Mouse (Mus musculus): ENCODE measurements at regions not wholly inside any gene's neighbourhood (a gene's known extent, or its start where the extent isn't known, plus 50 kb on each side); places are given as distances from the start of the nearest gene placed in this dataset.
A peak's percentile ranks its signal among the peaks of the same experiment; 100 is the strongest.

DNA sequence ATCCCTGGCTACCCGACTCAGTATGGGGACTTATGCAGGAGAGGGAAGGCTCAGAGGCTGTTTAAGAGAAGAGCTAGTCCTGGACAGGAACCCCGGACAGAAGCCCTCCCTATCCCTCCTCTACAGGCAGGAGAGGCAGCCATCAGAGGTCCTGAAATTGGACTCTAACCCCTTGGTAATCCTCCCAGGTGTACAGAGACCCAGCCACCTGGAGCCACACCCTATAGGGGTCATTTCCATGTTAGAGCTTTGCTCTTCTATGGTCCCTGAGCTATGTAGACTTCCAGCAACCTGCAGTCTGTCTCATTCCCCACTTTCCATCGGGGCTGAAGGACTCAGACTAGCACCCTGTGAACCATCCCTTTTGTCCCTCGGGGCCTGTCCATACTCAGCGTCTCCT is 84.2 kb upstream of the Rpl38 start:
- H3K27ac ChIP-seq (ENCODE audit: control insufficient read depth, insufficient read depth, low read depth, low read length, poor library complexity) = no peak overlapping the region
- H3K4me1 ChIP-seq (ENCODE audit: control insufficient read depth, insufficient read depth, low read length) = no peaks in the 10 kb centered on the region; the same call in 1 of the 2 replicates
- 84% methylated on average over 5 of the region's 5 CpGs for WGBS
- no peak overlapping the region for H3K4me3 ChIP-seq (replicated peaks; ENCODE audit: control insufficient read depth, low read depth, low read length)
- TF ChIP-seq CTCF (IDR thresholded peaks at IDR 0.05; ENCODE audit: control insufficient read depth, insufficient read depth, low read length) = no peak
- no peak for TF ChIP-seq POLR2A (IDR thresholded peaks at IDR 0.05; ENCODE audit: borderline replicate concordance, control insufficient read depth, low read depth, low read length)

DNA sequence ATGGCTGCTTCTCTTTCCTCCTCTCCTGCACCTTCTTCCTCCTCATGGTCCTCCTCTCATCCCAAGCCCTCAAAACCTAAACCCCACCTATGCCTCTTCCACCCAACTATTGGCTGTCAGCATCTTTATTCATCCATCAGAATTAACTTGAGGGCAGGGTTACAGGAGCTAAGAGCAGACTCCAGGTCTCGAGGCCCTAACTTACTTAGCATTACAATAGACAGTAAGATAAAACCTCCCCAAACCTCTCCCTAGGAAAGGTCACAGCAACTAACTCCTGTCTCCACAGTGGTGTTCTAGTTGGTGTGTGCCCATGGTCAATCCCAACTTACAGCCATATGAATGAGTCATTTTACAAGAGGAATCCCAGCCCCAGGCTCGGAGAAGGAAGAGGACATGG is 88.3 kb upstream of the Rpl38 start:
- no peaks in the 10 kb centered on the region; the same call in 1 of the 2 replicates for H3K4me1 ChIP-seq (ENCODE audit: control insufficient read depth, insufficient read depth, low read length)
- TF ChIP-seq CTCF (IDR thresholded peaks at IDR 0.05; ENCODE audit: control insufficient read depth, insufficient read depth, low read length) (no peak), POLR2A (IDR thresholded peaks at IDR 0.05; ENCODE audit: borderline replicate concordance, control insufficient read depth, low read depth, low read length) (no peak)
- H3K27ac ChIP-seq (ENCODE audit: control insufficient read depth, insufficient read depth, low read depth, low read length, poor library complexity) = no peak overlapping the region
- no peak overlapping the region for H3K4me3 ChIP-seq (replicated peaks; ENCODE audit: control insufficient read depth, low read depth, low read length)
- WGBS = 71% methylated on average over 2 of the region's 2 CpGs

DNA sequence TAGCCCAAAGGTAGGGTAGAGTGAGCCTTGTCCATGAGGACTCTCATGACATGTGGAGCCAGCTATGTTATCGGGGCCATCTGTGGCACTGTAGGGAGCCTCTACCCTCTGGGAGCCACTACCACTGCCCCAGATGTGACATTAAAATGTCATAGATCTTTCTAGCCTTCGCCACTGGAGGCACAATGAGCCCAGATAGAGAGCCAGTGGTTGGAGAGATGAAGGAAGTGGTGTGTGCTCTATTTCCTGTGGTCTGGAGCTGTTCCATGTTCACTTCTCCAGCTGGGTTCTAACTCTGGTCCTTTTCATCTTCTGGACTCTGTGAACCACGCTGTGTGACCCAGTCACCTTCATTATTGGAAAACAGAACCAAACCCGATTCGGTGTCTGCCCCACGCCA is 89.8 kb upstream of the Rpl38 start:
- H3K4me3 ChIP-seq (replicated peaks; ENCODE audit: control insufficient read depth, low read depth, low read length) = no peak overlapping the region
- WGBS = 37% methylated on average over 6 of the region's 6 CpGs
- no peak overlapping the region for H3K27ac ChIP-seq (ENCODE audit: control insufficient read depth, insufficient read depth, low read depth, low read length, poor library complexity)
- TF ChIP-seq POLR2A (IDR thresholded peaks at IDR 0.05; ENCODE audit: borderline replicate concordance, control insufficient read depth, low read depth, low read length) = no peak
- TF ChIP-seq CTCF (IDR thresholded peaks at IDR 0.05; ENCODE audit: control insufficient read depth, insufficient read depth, low read length) = no peak
- no peaks in the 10 kb centered on the region; the same call in 1 of the 2 replicates for H3K4me1 ChIP-seq (ENCODE audit: control insufficient read depth, insufficient read depth, low read length)

DNA sequence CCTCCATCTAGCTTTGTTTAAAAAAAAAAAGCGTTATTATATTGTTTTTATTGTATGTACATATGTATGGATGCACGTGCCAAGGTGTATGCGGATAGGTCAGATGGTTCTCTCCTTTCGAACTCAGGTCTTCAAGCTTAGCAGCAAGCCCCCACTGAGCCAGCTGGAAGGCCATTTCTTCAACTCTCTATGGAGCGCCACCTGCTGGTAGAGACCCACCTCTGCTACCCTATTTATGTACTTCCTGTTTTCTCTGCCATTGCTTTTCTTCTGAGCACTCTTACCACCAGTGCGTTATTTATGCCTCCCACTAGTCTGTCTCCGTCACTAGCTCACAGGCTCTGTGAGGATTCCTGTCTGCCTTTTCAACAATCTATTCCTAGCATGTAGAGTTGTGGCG is 91.5 kb upstream of the Rpl38 start:
- 68% methylated on average over 8 of the region's 8 CpGs for WGBS
- TF ChIP-seq CTCF (IDR thresholded peaks at IDR 0.05; ENCODE audit: control insufficient read depth, insufficient read depth, low read length) (peak; percentile 62), POLR2A (IDR thresholded peaks at IDR 0.05; ENCODE audit: borderline replicate concordance, control insufficient read depth, low read depth, low read length) (no peak)
- Histone ChIP-seq H3K4me3 (replicated peaks; ENCODE audit: control insufficient read depth, low read depth, low read length) (no peak overlapping the region), H3K4me1 (ENCODE audit: control insufficient read depth, insufficient read depth, low read length) (no peaks in the 10 kb centered on the region), H3K27ac (ENCODE audit: control insufficient read depth, insufficient read depth, low read depth, low read length, poor library complexity) (no peak overlapping the region)

DNA sequence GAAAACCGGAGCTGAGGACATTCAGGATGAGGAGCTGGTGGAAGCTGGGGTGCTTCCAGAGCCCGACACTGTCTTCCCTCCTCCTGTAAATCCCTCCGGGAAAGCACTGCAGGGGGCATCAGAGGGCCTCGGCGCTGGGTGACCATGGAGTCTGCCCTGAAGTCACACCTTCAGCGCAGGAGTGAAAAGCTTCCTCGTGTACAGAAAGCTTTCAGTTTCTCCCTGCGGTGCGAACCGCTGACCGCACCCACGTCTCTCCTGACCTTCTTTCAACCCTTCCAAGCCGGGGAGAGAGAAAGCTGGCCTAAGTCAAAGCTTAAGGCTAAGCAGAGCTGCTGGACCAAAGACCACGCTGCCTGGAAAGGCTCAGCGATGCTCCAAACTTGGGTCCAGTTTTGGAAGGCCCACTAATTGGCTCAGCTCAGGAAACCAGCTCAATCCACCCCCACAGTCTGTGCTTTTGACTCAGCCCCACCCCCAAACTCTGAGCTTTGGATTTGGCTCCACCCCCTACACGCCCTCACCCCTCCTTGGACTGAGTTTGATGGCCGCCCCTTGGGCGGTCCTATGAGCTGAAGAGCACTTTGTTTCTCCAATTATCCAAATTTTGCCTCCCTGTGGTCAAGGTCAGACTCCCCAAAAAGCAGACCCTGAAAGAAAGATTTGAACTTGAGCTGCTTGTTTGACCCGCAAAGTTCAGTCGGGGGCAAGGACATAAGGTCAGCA is 97.0 kb upstream of the Rpl38 start:
- no peaks in the 10 kb centered on the region for H3K4me1 ChIP-seq (ENCODE audit: control insufficient read depth, insufficient read depth, low read length)
- TF ChIP-seq CTCF (IDR thresholded peaks at IDR 0.05; ENCODE audit: control insufficient read depth, insufficient read depth, low read length) = no peak
- TF ChIP-seq POLR2A (IDR thresholded peaks at IDR 0.05; ENCODE audit: borderline replicate concordance, control insufficient read depth, low read depth, low read length) = no peak
- H3K27ac ChIP-seq (ENCODE audit: control insufficient read depth, insufficient read depth, low read depth, low read length, poor library complexity) = no peak overlapping the region
- 36% methylated on average over 20 of the region's 20 CpGs for WGBS
- H3K4me3 ChIP-seq (replicated peaks; ENCODE audit: control insufficient read depth, low read depth, low read length) = no peak overlapping the region

DNA sequence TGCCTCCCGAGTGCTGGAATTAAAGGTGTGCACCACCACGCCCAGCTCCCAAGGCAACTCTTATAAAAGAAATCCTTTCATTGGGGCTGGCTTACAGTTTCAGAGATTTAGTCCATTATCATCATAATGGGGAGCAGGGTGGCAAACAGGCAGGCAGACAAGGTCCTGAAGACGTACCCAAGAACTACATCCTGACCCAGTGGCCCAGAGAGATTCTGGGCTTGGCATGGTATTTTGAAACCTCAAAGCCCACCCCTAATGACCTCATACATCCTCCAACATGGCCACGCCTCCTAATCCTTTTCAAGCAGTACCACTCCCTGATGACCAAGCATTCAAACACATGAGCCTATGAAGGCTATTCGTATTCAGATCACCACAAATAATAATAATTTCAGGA is 98.2 kb upstream of the Rpl38 start:
- no peak overlapping the region for H3K27ac ChIP-seq (ENCODE audit: control insufficient read depth, insufficient read depth, low read depth, low read length, poor library complexity)

DNA sequence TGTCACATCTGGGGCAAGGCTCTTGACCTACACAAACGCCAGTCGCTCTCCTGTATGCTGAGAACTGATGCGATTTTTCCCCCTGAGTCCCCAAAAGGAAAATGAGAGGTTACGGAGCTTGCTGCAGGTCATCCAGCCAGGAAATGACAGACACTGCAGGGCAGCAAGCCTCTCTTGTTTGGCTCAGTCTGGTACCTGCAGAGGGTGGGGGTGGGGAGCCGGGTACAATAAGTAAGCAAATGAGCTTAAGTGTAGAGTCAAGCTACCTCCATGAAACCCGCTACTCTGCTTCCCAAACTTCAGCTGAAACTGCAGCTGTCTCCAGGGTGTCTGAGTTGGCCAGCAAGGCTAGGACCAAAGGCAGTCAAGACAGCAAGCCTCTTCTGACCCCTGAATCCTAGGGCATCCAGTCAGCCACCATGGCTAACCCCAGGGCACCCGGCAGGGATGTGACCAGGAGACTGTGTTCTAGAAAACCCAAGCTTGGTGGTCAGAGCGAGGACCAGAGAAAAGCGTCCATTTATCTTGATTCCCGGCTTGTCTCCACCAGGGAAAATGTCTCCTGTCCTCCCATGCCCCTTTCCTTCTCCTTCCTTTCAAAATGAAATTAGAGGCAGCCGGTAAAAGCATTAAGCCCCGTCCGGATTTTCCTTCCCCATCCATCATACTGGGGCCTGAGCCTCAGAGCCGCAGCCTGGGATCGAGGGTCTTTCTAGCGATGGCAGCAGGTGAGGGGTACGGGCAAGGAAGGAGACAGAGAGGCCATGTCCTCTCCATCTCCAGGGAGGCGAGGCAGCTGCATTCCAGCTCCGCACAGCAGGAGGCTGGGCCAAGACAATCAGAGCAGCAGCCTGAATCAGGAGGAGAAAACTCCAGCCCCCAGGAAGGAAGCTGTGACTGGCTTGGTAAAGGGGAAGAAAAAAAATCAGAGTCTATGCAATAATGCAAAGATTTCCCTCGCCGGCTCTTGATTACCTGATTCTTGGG is 100.2 kb upstream of the Rpl38 start:
- Histone ChIP-seq H3K4me3 (replicated peaks; ENCODE audit: control insufficient read depth, low read depth, low read length) (no peak overlapping the region), H3K27ac (ENCODE audit: control insufficient read depth, insufficient read depth, low read depth, low read length, poor library complexity) (no peak overlapping the region), H3K4me1 (ENCODE audit: control insufficient read depth, insufficient read depth, low read length) (no peaks in the 10 kb centered on the region)
- WGBS = 21% methylated on average over 21 of the region's 21 CpGs
- TF ChIP-seq CTCF (IDR thresholded peaks at IDR 0.05; ENCODE audit: control insufficient read depth, insufficient read depth, low read length) (no peak), POLR2A (IDR thresholded peaks at IDR 0.05; ENCODE audit: borderline replicate concordance, control insufficient read depth, low read depth, low read length) (no peak)

More for the DNA sequence above, 98.2 kb upstream of the Rpl38 start:
- 80% methylated on average over 5 of the region's 5 CpGs for WGBS
- H3K4me1 ChIP-seq (ENCODE audit: control insufficient read depth, insufficient read depth, low read length) = no peaks in the 10 kb centered on the region
- TF ChIP-seq POLR2A (IDR thresholded peaks at IDR 0.05; ENCODE audit: borderline replicate concordance, control insufficient read depth, low read depth, low read length) = no peak
- no peak for TF ChIP-seq CTCF (IDR thresholded peaks at IDR 0.05; ENCODE audit: control insufficient read depth, insufficient read depth, low read length)
- no peak overlapping the region for H3K4me3 ChIP-seq (replicated peaks; ENCODE audit: control insufficient read depth, low read depth, low read length)
